Mouse (Mus musculus) heart, embryonic 13.5 days (tissue): ENCODE data around the gene Celf6. TPM values are rescaled to one million over a fixed set of nuclear protein-coding genes. Genes with fewer than 3 reads are reported as not detected.

Source experiments
- ATAC-seq: fragments of 200-750 bp; cut with Nextera tagmentation; 2 replicates; pipeline ENCODE4 v1.8.0; 2017; ENCODE audit warnings: moderate TSS enrichment; ENCODE audit not compliant: insufficient number of reproducible peaks, low FRiP score, low TSS enrichment; ENCODE audit errors: extremely low read depth
- H3K27ac ChIP-seq: fragments of 300-500 bp; sonication (generic); replicated peaks from 2 replicates; pipeline ENCODE4 v1.5.1; 2015; ENCODE audit warnings: moderate library complexity, mild to moderate bottlenecking, inconsistent platforms
- H3K27me3 ChIP-seq: fragments of 300-500 bp; sonication (generic); replicated peaks from 2 replicates; pipeline ENCODE4 v1.6.1; 2015; ENCODE audit warnings: mild to moderate bottlenecking, inconsistent platforms
- H3K36me3 ChIP-seq: fragments of 300-500 bp; sonication (generic); 2 replicates; pipeline ENCODE4 v1.6.1; 2015; ENCODE audit warnings: mild to moderate bottlenecking, inconsistent platforms
- H3K4me1 ChIP-seq: fragments of 300-500 bp; sonication (generic); 2 replicates; pipeline ENCODE4 v1.6.1; 2015; ENCODE audit warnings: inconsistent platforms
- H3K4me2 ChIP-seq: fragments of 300-500 bp; sonication (generic); 2 replicates; pipeline ENCODE4 v1.6.1; 2015; ENCODE audit warnings: inconsistent platforms, mild to moderate bottlenecking, moderate library complexity
- H3K4me3 ChIP-seq: fragments of 300-500 bp; sonication (generic); 2 replicates; pipeline ENCODE4 v1.5.1; 2015; ENCODE audit warnings: moderate library complexity, mild to moderate bottlenecking, inconsistent platforms
- H3K9ac ChIP-seq: fragments of 300-500 bp; sonication (generic); 2 replicates; pipeline ENCODE4 v1.6.1; 2015; ENCODE audit warnings: inconsistent platforms, mild to moderate bottlenecking, moderate library complexity
- H3K9me3 ChIP-seq: fragments of 300-500 bp; sonication (generic); 2 replicates; pipeline ENCODE4 v1.6.1; 2016; ENCODE audit warnings: inconsistent platforms
- WGBS: fragments of 180-500 bp; shearing (Covaris S2); methylation state at CpG from one replicate; pipeline ENCODE4 v1.1.7; 2015; ENCODE audit warnings: mixed read lengths; 5-methylcytosine and 5-hydroxymethylcytosine counted together
- polyA plus RNA-seq: library from polyadenylated mRNA; unstranded; fragments of >200 nt; fragmentation: Nextera tagmentation; extraction: Ambion mirVana; gene quantifications from 2 replicates; pipeline ENCODE4 v1.2.1, GENCODE M21; 2015

The Celf6 gene
- polyA plus RNA-seq, 1 experiment from 2014 or later, result 0.23 TPM

- peaks cover 60% of the 10 kb centered on the region for H3K27me3 ChIP-seq
- 54% methylated on average over 5 of the region's 5 CpGs for WGBS
Observed at GRCm38 (mm10) chr9:59588252-59588651, 10.5 kb downstream of the Celf6 start.

DNA sequence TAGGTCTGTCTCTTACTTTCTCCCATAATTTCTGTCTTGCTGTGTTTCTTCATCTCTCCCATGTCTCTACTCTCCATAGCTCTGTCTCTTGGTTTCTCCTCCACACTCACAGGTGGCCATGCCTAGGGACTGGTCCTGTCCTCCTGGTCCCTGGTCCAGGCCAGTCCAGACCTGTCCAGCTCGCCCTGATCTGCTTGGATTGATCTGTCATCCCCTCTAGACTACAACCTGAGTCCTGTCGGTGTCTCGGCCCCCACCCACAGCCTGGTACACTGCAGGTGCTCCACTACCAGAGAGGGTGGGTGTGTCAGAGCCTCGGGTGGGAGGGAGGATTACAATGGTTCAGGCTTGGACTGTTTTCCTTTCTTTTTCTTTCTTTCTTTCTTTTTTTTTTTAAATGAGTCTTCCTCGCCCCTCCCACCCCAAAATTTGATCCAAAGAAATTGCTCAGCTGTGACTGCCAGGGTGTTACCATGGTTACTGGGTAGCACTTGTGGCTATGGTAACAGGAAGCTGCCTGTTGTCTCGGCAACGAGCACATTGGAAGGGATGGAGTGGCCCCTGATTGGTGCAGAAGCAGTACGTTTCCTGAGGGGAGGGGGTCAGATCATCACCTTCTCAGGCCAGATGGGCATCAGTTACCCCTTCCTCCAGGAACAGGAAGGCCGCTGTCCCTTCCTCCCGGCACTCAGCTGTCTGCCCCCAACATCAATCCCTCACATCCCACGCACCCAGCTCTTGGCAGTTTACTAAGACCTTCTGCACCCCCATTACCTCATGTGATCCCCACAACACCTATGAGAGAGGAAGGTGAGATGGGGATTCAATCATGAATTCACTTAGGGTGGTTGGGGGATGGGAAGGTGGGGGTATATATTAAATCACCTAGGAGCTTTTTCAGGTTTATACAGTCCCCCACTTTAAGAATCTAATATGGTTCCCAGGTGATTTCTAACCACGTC is 11.3 kb downstream of the Celf6 start:
- no peaks in the 10 kb centered on the region for H3K4me1 ChIP-seq
- no peaks in the 10 kb centered on the region for H3K36me3 ChIP-seq
- H3K4me3 ChIP-seq, result no peak overlapping the region
- ATAC-seq, result no peak
- WGBS, result 41% methylated on average over 12 of the region's 12 CpGs
- H3K4me2 ChIP-seq, result no peak overlapping the region
- no peak overlapping the region for H3K9ac ChIP-seq
- H3K27me3 ChIP-seq, result peaks cover 53% of the 10 kb centered on the region
- H3K9me3 ChIP-seq, result no peaks in the 10 kb centered on the region
- no peak overlapping the region for H3K27ac ChIP-seq

More at GRCm38 (mm10) chr9:59588252-59588651, 10.5 kb downstream of the Celf6 start:
- Histone ChIP-seq H3K4me3 (no peak overlapping the region), H3K36me3 (no peaks in the 10 kb centered on the region), H3K9ac (no peak overlapping the region), H3K27ac (no peak overlapping the region), H3K9me3 (no peaks in the 10 kb centered on the region), H3K4me1 (no peaks in the 10 kb centered on the region), H3K4me2 (no peak overlapping the region)
- ATAC-seq, result no peak

GRCm38 (mm10) chr9:59589703-59590439 is 12.2 kb downstream of the Celf6 start:
- ATAC-seq, result no peak
- Histone ChIP-seq H3K27ac (no peak overlapping the region), H3K4me1 (no peaks in the 10 kb centered on the region), H3K27me3 (peaks cover 46% of the 10 kb centered on the region), H3K4me3 (no peak overlapping the region), H3K36me3 (no peaks in the 10 kb centered on the region), H3K9me3 (no peaks in the 10 kb centered on the region), H3K9ac (no peak overlapping the region), H3K4me2 (no peak overlapping the region)
- 70% methylated on average over 10 of the region's 10 CpGs for WGBS

- H3K4me1 ChIP-seq, result peaks cover 4% of the 10 kb centered on the region; the same call in 1 of the 2 replicates
- H3K9ac ChIP-seq, result no peak overlapping the region
- no peak overlapping the region for H3K27ac ChIP-seq
- no peaks in the 10 kb centered on the region for H3K9me3 ChIP-seq
- H3K27me3 ChIP-seq, result peaks cover 67% of the 10 kb centered on the region
- H3K4me2 ChIP-seq, result no peak overlapping the region
- H3K36me3 ChIP-seq, result no peaks in the 10 kb centered on the region
- H3K4me3 ChIP-seq, result no peak overlapping the region
- ATAC-seq, result no peak
- WGBS, result 63% methylated on average over 8 of the region's 8 CpGs
Observed at GRCm38 (mm10) chr9:59601661-59602060, 23.9 kb downstream of the Celf6 start.

DNA sequence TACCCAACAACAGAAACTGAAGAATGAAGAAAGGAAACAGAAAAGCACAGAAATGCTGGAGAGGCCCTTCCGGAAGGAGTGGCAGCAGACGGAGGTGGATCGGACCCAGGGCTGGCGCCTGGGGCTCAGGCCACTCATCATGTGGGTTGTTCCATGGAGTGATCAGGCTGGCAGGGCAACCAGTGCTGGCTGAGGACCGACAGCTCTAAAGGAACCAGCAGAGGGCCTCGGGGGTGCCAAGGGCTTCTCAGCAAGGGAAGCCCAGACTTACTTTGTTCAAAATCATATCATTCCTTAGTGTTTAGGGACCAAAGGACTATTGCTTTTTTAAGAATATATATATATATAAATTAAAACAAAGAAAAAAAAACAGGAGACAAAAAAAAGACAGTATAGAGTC is 28.2 kb downstream of the Celf6 start:
- Histone ChIP-seq H3K9me3 (no peaks in the 10 kb centered on the region), H3K9ac (no peak overlapping the region), H3K36me3 (no peaks in the 10 kb centered on the region), H3K4me2 (no peak overlapping the region), H3K27me3 (peaks cover 40% of the 10 kb centered on the region), H3K4me3 (no peak overlapping the region), H3K4me1 (peaks cover 4% of the 10 kb centered on the region; the same call in 1 of the 2 replicates), H3K27ac (no peak overlapping the region)
- WGBS, result 46% methylated on average over 6 of the region's 6 CpGs
- ATAC-seq, result no peak

DNA sequence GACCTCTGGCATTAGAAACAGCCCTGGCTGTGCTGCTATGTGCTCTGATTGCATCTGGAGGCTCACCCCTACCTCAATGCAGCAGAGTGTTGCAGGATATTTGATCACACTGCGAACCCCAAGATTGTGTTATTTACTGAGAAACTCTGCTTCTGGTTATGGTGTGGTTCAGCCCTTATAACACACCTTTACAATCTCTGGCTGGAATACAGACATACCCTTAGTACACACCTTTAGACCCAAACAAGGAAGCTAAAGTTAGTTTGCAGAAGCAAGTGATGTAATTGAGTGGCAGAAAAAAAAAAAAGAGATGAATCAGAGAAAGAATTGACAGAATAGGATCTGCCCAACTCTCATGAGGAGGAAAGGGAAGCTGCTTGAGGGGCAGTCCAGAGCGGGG is 33.2 kb downstream of the Celf6 start:
- Histone ChIP-seq H3K4me1 (no peaks in the 10 kb centered on the region), H3K27ac (no peak overlapping the region), H3K4me3 (no peak overlapping the region), H3K4me2 (no peak overlapping the region), H3K36me3 (no peaks in the 10 kb centered on the region), H3K27me3 (0 out of 2 replicates have a peak, but pooled peaks cover 6% of the 10 kb centered on the region), H3K9me3 (no peaks in the 10 kb centered on the region), H3K9ac (no peak overlapping the region)
- WGBS, result 82% methylated on average over 2 of the region's 2 CpGs
- no peak for ATAC-seq

DNA sequence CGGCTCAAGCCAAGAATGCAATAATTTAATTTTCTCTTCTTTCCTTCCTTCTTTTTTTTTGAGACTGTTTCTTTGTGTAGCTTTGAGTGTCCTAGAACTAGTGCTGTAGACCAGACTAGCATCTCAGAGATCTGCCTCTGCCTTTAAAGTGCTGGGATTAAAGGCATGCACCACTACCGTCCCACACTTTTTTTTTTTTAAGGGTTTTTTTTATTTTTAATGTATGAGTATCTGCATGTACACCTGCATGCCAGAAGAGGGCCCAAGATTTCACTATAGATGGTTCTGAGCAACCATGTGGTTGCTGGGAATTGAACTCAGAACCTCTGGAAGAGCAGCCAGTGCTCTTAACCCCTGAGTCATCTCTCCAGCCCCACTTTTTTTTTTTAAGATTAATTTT is 38.1 kb downstream of the Celf6 start:
- Histone ChIP-seq H3K4me2 (no peak overlapping the region), H3K4me3 (no peak overlapping the region), H3K4me1 (peaks cover 23% of the 10 kb centered on the region)

GRCm38 (mm10) chr9:59616622-59617306 is 39.0 kb downstream of the Celf6 start, which contains the start of gene Parp6:
Gene Parp6 (plus strand): TSS chr9:59617284.
- no peaks in the 10 kb centered on the region for H3K9me3 ChIP-seq
- ATAC-seq, result peak; percentile 100
- H3K4me1 ChIP-seq, result peaks cover 23% of the 10 kb centered on the region
- peak within 1 kb of the TSS; percentile 82 for H3K4me2 ChIP-seq
- H3K9ac ChIP-seq, result peak within 1 kb of the TSS; percentile 94
- H3K27me3 ChIP-seq, result 0 out of 2 replicates have a peak, but pooled peaks cover 6% of the 10 kb centered on the region
- 1% methylated on average over 33 of the region's 36 CpGs for WGBS
- peaks cover 3% of the 10 kb centered on the region; the same call in 1 of the 2 replicates for H3K36me3 ChIP-seq
- peak within 1 kb of the TSS; percentile 95 for H3K4me3 ChIP-seq
- H3K27ac ChIP-seq, result peak within 1 kb of the TSS; percentile 94

More for the DNA sequence above, 38.1 kb downstream of the Celf6 start:
- Histone ChIP-seq H3K27ac (no peak overlapping the region), H3K9me3 (no peaks in the 10 kb centered on the region), H3K27me3 (0 out of 2 replicates have a peak, but pooled peaks cover 6% of the 10 kb centered on the region), H3K9ac (no peak overlapping the region), H3K36me3 (no peaks in the 10 kb centered on the region)
- no peak for ATAC-seq
- 78% methylated on average over 2 of the region's 2 CpGs for WGBS

DNA sequence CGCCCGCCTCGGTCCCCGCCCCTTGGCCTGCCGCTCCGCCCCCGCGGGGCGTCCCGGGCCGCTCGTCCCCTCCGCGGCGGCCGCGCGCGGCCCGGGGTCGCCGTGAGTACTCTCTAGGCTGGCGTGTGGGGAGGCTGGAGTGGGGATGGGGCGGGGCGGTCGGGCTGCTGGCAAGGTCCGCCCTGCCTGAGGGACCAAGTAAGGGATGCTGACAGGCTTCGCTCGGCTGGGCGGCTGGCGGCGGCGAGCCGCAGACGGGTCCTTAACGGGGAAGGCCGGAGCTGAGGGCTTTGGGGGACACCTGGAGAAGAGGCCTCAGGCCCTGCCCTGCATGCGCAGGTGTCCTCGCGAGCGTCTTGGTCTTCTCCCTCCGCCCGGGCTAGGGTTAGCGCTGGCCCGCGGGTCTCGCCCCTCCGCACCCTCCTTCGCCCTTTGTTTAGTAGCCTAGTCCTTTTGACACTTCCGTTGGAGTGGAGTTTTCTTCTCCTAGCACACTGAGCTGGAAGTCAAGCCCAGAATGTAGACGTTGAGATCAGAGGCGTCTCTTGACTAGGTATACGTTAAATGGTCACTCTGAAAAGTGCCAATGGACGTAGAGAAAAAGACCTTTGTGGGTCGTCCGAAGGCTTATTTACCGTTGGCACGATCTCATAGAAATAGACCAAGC is 39.7 kb downstream of the Celf6 start:
- peak overlapping the region; percentile 94 for H3K9ac ChIP-seq
- no peaks in the 10 kb centered on the region for H3K9me3 ChIP-seq
- H3K27me3 ChIP-seq, result no peaks in the 10 kb centered on the region
- peak overlapping the region; percentile 94 for H3K27ac ChIP-seq
- H3K36me3 ChIP-seq, result peaks cover 10% of the 10 kb centered on the region
- no peak for ATAC-seq
- peak overlapping the region; percentile 95 for H3K4me3 ChIP-seq
- H3K4me1 ChIP-seq, result peaks cover 23% of the 10 kb centered on the region
- peak overlapping the region; percentile 82 for H3K4me2 ChIP-seq
- under 1% methylated on average over 56 of the region's 58 CpGs for WGBS

DNA sequence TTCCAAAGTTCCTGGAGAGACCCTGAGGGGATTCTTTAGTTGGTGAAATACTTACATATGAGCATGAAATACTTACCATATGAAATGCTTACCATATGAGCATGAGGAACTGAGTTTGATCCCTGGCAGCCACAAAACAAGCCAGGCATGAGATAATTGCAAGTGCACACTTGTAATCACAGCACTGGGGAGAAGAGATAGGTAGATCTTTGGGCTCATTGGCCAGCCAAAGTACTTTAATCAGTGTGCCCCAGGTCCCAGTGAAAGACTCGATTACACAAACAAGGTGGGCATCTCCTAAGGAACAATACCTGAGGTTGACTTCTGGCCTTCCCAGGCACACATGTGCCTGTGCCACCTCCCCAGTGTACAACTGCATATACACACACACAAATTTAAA is 60.7 kb downstream of the Celf6 start:
- peaks cover 86% of the 10 kb centered on the region for H3K36me3 ChIP-seq
- H3K27ac ChIP-seq, result no peak overlapping the region
- WGBS, result 58% methylated on average over 1 of the region's 1 CpGs

More for the DNA sequence above, 60.7 kb downstream of the Celf6 start:
- Histone ChIP-seq H3K4me1 (no peaks in the 10 kb centered on the region), H3K4me3 (no peak overlapping the region), H3K9ac (no peak overlapping the region), H3K27me3 (no peaks in the 10 kb centered on the region), H3K4me2 (no peak overlapping the region), H3K9me3 (no peaks in the 10 kb centered on the region)
- no peak for ATAC-seq
